Mouse (Mus musculus) mouse trophoblast stem cell (cell line): ENCODE measurements around the gene Sorcs1.

ENCODE experiments used
- in situ Hi-C, 2 experiments: fragments of 300-500 bp; cut with MseI, MboI; formaldehyde crosslinking; loops; 2 replicates in 1 of 2; 3 replicates in 1 of 2; pipeline ENCODE4 v1.15.1; 2025

Gene Sorcs1

DNA sequence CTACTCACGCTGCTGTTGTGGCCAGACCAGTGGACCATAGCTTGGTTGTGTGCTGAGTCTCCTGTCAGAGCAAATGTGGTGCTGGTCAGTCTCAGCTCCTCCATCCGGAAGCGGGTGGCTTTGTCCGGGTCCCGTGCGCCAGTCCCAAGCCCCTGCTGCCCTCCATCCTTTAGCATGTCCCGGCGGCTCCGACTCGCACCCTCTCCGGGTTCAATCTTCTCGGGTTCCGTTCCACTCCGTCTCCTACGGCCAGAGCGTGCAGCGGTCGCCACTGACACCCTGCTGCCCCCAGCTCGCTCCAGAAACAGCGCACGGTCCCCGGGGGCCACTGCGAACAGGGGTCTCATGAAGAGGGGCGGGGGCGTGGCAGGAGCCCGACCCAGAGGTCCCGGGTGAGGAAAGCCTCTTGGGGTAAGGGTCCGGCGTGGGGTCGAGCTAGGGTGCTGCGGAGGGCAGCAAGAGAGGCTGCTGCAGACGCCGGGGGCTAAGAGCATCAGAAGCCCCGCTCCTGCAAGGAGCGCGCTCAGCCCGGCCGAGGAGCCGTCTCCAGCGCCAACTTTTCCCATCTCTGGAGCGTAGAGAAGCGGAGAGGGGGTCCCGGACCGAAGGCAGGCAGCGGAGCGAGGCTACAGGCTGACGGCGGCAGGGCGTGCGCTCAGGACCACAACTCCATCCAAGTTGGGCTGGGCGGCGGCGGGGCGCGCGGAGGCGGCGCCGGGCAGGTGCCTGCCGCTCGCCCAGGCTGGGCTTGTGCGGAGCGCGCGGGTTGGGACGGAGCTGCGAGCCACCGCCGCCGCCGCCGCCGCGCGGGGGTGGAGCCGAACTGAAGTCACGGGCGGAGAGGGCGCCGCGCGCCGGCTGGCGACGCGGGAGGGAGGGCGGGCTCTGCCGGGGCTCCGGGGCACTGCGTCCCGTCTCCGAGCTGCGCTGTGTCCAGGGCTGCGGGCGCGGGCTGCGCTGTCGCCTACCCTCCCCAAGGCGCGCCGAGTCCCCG lies at the start of gene Sorcs1:
Gene Sorcs1 (minus strand): TSS at position 744 of the 994 bp plus-strand sequence.
- in situ Hi-C loops, result no loop called here

DNA sequence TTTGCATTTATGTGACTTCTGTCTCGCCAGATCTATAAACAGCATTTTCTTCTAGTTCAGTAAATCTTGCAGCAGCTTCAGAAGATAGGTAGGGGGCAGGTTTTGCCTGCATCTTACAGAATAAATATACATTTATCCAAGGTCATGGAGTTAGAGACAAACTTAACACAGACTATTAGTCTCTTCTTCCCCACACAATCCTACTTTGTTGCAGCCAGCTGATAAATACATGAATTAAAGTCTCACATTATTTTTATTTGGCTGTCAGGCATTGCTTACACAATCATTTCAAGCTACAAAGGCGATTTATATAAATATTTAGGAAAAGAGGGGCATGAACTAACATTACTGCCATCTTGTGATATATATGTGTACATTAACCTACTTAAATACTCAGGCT lies 4.8 kb upstream of the Sorcs1 start:
- in situ Hi-C loops, result no loop called here

DNA sequence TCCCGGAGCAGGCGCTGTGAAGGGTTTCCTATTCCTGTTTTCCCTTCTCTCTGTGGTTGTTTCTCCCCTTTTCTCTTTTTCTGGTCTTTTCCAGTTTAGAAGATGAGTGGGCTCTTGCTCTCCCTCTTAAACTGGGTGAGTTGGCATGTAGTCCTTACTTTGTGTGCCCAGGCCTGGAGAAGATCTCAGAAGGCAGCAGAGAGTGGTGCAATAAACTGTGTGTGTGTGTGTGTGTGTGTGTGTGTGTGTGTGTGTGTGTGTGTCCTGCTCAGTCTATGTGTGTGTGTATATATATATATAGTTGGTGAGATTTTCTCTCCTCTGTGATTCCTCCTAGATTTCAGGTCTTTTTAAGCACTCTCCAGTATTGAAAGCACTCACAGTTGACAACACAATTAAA lies 500 bp upstream of the Sorcs1 start:
- in situ Hi-C loops, result no loop called here

DNA sequence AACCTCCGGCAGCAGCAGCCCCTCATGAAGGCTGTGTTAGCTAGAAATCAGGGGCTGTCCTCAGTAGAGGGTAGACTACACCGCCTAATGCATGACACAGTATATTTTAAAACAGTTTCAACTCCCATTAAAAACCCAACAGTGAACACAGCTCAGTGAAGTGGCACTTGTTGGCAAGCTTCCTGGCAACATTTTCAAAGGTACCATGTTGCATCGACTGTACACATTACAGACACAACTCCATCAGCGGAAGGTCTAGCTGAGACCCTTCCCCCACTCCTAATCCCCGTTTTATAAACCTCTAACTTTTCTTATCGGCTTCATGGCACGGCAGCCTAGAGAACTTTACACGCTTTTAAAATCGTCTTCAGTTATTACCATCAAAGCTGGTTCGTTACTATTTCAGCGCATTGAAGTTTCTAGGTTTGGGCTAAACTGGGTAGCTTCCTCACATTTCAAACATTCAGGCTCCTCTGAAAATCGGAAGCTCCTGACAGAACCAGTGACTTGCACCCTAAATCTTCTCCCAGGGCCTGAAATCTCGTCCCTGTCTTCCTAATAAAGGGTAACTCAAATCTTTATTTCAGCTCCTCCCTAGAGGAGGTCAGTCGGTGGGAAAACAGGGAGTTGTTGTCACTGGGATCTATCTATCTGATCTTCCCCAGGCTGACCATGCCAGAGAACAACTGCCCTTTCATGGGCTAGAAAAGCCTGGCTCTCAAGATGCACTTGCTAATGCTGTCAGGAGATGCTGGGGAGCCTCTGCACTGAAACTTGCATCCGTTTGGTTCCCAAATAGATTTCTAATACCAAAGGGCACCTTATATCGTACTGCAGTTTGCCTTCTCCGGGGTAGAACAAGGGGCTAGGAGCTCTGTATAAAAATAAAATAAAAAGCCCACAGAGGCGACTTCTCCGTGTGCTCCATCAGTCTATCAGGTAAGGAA lies 1.6 kb downstream of the Sorcs1 start:
- in situ Hi-C loops, result no loop called here

DNA sequence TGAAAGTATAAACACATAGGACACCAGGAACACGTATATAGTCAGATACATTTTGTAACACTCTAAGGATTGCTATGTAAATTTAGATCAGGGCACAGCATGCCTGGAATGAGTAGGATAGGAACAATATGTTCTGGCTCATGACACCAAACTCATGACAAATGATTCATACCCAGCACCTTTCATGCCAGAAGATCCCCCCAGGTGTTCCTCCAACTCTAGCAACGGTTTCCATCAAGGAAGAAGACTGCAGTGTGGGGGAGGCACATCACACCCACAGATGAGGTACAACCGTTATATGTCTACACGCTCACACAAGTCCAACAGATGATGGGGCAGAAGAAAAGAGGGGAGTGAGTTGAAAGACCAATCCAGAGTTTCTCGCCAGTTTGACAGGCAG lies 3.5 kb downstream of the Sorcs1 start:
- in situ Hi-C loops, result no loop called here

DNA sequence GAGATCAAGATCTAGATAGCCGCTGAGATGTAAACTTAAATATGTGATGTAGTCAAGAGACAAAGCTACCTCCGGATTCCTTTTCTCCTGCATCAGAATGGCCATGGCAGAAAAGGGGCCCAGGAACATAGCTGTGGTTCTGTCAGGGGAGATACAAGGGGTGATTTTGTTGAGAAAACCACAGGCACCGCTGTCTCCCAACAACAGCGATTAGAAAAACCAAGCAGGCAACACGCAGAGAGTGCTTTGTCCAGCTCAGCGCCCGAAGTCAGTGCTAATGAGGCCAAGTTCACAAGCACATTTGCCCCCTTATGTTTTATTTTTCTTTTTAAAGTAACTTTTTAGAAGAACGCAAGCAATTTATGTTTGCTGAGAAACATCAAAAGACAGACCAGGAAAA lies 10.9 kb downstream of the Sorcs1 start:
- in situ Hi-C loops, result no loop called here

DNA sequence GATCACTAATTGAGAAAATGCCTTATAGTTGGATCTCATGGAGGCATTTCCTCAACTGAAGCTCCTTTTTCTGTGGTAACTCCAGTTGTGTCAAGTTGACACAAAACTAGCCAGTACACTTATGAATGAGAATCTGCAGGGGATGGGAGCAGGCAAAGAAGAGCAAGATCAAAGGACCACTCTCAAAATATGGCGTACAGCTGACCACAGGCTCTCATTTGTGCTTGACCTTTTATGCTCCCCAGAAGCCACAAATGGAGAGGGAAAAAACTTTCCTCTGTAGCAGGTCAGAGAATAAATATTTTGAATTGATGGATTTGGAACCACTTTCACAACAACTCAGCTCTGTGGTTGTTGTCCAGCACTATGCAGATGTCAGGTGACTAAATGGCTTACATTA lies 14.1 kb downstream of the Sorcs1 start:
- in situ Hi-C loops, result no loop called here

DNA sequence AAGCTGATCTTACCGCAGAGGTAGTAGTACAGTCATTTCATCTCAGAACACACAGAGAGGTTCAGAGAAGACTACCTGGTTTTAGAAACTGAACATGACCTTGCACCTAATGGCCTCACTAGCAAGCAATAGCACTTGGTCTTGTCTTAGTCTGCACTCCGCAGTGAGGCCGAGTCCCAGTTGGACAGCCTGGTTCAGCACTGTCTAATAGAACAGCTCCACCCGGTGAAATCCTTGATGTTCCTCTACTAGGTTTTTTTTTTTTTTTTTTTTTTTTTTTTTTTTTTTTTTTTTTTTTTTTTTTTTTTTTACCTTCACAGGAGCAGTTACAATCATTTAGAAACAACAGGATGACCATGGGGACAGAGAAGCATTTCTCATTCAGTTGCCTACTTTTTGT lies 19.3 kb downstream of the Sorcs1 start:
- in situ Hi-C loops, result no loop called here

DNA sequence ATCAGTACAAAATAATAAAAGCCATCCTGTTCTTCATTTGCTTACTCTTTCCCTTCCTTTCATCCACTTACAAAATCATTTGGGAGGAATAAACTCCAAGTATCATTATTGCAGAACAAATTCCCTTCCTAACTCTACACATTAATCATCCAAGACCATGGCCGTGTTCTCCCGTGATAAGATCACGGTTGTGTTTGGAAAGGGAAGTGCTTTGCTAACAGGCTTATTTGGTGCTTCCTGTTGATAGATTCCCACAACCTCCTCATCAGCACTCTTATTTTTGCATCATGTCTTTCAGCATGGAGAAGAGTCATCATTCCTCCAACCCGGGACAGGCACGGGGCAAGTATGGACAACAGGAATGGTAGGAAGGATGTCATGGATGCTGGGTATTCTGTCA lies 25.7 kb downstream of the Sorcs1 start:
- in situ Hi-C loops, result no loop called here

DNA sequence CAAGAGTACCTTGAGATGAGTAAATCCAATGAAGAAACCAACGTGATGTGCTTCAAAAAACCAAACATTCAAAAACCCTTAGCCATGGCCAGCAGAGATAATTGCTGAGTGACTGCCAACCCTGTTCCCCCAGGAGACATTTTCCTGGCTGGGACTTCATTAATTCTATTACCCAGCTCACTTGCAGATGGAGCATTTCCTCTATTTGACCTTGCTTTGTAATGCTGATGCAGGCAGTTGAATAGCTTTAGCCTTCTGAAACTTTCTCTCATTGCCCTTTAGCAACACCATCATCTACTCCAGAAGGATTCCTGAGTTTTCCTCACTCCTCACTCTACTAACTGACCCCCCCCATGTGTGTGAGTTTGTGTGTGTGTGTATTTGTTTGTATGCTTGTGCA lies 34.6 kb downstream of the Sorcs1 start:
- in situ Hi-C loops, result no loop called here

DNA sequence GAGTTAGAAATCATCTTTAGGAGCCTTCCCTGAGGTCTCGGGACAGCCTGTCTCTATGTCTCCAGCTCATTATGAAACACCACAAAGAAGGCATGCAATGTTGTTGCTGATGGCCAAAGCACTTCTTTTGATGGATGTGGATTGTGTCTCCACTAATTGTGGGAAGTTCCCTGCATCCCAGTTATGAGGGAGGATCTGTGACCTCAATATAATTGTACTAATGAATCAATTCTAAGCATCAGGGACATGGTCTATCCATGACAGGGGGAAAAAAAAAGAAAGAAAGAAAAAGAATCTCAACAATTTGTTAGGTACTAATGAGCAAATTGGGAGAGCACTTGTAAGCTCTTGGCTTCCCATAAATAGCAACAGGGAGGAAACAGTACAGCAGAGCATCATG lies 36.3 kb downstream of the Sorcs1 start:
- in situ Hi-C loops, result no loop called here

DNA sequence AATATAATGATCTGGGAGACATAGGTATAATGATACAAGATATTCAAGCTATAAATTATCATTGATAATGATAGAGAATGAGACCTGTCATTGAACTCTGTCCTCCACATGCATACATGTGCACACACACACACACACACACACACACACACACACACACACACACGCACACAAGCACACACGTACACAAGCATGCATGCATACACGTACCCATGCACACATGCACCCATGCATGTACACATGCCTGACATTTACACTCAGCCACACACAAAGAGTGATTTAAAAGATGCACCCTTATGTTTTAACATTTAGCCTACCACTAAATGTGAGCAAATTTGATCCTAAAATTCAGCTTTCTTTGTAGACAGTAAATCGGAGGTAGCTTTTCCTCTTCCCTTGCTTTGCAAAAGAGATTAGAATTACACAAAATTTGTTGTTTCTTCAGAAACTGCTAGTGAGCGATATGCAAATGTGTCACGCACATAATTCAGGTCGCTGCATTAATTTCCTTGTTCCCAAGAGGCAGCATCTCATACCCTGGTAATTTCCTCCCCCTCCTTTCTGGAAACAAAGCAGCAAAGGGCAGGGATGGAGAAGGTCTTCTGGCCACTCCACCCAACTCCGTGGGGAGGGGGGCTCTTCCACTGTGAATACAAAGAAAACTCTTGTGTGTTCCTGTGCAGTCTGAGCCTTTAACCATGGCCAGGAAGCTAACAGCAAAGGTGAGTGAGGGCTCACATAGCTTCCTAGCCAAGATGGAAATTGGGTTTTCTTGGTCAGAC lies 38.0 kb downstream of the Sorcs1 start:
- in situ Hi-C loops, result no loop called here

DNA sequence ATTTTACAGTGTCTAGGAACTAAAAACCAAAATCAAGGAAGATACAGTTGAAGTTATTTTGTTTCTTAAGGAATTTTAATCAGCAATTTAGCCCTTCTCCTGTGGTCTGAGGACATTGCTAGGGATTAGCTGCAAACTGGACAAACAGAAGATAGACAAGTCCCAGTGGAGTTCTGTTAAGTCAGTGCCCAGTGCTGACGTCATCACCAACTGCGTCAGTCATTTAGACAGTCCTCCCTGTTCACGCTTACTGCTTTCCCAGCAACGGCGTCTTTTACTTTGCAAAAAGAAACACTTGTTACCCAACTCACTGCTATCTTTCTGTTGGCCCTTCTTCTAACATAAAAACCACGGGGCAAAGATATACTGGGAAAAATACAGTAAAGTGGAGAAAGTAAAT lies 40.3 kb downstream of the Sorcs1 start:
- in situ Hi-C loops, result no loop called here

DNA sequence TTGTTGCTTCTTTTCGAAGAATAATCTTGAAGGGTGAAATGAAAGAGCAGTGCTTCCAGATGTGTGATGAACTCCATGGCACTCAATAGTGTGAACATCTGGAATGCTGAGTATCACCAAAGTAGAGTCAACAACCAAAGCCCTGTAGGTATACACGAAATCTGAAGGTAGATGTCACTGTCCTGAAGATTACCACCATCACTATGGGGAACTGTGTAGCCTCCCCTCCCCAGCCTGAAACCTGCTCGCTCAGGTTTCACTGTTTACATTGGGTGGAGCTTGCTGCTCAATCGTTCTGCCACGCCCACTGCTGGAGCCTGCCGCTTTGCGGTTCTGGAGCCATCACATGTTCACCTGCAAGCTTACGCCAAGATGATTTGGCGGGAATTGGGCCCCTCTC lies 64.4 kb downstream of the Sorcs1 start:
- in situ Hi-C loops, result no loop called here

DNA sequence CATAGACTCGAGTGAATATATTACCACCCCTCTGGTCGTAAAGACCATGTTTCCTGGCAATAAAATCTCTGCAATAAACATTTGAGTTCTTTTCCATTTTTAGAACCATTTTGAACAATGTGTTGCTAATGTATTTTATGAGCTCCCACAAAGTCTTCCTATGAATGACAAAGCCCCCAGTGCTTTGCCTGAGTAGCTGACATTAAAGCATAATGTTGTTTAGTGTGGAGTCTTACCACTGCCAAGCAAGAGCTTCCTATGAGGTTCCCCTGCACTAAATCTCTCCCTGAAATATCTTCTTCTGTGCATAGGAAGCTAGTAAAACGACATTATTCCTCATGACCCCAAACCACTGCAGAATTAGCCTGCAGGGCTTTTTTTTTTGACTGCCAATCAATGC lies 66.8 kb downstream of the Sorcs1 start:
- in situ Hi-C loops, result no loop called here

DNA sequence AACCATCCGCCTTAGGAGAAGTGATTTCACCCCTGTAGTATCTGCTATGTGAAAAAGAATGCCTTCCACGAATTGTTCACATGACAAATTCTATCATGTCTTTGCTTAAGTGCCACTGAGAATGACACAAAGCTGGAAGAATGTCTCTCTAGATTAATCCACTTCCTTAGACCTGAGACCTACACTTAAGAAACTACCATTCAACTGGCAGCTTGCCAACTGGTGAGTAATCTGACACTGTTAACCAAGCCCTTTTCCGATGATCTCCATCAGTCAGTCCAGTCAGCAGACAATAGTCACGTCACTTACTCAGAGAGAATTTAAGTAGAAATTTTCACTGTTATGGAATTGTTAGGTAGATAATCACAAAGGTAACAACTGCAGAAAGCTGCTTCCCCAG lies 74.6 kb downstream of the Sorcs1 start:
- in situ Hi-C loops, result no loop called here

DNA sequence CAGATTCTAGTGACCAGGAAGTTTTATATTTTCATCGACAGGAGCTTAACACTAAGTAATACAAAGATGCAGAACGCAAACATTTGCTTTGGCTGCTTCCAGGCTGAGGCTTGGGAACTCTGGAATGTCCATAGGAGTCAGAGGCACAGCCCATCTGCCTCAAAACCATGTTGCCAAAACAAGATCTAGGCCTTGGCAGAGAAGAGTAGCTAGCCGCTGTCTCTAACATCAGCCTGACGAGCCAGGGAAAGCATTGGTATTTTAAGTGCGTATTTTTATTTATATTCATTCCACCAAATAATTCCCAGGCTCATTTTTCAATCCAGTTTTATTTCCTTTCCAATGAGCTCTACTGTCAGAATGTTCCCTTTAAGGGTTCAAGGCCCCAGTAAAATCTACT lies 75.1 kb downstream of the Sorcs1 start:
- in situ Hi-C loops, result no loop called here

DNA sequence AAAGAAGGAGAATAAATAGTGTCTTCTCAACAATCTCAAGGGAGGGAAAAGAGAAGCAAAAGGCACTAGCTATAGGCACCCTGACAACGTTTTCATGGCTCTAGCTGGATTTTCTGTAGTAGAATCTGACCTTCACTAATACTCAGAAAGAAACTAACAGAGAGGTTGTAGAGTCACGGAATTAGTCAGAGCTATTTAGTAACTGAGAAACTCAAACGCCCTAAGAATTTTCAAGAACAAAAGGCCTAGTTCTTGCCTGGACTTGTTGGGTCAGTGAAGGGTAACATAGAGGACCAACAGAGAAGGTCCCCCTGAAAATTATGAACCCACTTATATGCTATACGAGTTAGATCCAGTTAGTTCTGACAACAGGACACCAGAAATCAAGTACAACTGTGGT lies 81.1 kb downstream of the Sorcs1 start:
- in situ Hi-C loops, result no loop called here

DNA sequence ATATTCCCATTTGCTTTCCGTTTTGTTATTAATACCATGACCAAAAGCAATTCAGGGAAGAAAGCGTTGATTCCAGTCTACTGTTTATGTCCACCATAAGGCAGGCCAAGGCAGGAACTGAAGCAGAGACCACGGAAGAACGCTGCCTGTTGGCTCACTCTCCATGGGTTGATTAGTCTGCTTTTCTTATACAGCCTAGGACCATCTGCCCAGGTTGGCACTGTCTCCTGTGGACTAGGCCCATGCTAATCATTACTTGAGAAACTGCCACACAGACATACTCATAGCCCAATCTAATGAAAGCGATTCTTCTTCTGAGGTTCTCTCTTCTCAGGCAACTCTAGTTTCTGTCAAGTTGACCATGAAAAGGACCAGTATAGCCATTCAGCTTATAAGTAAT lies 92.3 kb downstream of the Sorcs1 start:
- in situ Hi-C loops, result no loop called here

DNA sequence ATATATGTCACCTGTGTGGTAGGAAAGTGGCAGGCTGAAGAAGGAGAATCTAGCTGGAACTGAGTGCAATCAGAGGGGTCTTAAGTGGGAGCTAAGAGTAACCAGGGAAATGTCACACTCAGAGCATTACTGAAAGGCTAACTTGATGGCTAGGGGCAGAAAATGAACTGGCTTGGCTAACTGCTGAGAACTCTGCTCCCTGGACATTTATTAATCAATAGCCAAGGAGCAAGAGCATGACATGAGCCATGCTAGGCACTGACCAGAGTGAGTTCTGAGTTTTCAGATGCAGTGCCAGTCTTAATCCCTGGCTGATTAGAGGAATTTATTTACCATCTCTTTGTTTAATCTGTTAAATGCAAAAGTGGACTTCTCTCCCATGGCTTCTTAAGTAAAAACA lies 95.5 kb downstream of the Sorcs1 start:
- in situ Hi-C loops, result no loop called here

DNA sequence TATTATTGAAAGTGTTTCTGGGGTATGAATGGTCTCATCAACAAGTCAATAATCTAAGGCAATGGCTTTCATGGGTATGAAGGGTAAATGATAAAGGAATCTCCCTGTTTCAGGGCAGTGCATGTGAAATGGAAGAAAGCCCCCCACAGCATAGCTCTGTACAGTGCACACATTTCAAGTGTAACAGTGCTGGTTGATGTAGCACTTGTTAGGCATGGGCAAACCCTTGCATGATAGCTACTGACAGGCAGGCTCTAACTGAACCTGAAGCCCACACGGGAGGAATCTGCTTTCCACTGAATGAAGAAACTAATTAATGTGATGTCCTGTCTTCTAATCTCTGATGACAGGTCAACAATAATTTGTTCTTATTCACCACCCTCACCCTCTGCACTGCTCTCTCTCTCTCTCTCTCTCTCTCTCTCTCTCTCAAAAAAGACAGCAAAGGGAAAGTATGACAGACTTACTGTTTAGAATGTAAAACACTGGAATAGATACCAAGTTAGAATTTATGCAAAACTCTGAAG lies 108.7 kb downstream of the Sorcs1 start:
- in situ Hi-C loops, result no loop called here

DNA sequence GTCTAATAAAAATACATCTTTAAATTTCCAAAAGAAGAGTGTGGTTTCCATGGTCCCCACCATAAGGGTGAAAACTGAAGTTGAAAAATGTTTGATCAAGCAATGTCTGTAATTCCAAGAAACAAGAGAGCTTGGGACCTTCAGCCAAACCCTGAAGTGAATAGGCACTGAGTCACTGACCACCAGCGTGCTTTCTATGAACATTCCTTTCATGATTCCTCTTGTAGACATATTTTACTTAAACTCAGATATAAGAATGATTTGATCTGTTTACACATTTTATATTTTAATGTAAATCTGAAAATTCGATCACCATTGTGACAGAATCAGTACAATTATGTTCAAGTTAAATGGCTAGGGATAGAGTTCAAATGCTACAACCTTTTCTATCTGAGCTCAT lies 112.1 kb downstream of the Sorcs1 start:
- in situ Hi-C loops, result no loop called here
